Mouse (Mus musculus) lung, embryonic 16.5 days (tissue): ENCODE results near the gene Nras. TPM values are rescaled to one million over a fixed set of nuclear protein-coding genes. Genes with fewer than 3 reads are reported as not detected.

Experiments used
- ATAC-seq: fragments of 200-750 bp; cut with Nextera tagmentation; 2 replicates; pipeline ENCODE4 v1.8.0; 2017; ENCODE audit warnings: low read depth, mild to moderate bottlenecking, moderate library complexity
- H3K27ac ChIP-seq: fragments of 300-500 bp; sonication (generic); 2 replicates; pipeline ENCODE4 v1.5.1; 2014; ENCODE audit warnings: mild to moderate bottlenecking, control low read depth, low read length
- H3K27me3 ChIP-seq: fragments of 300-500 bp; sonication (generic); 2 replicates; pipeline ENCODE4 v1.6.1; 2014; ENCODE audit warnings: low read depth, low read length, mixed read lengths; ENCODE audit not compliant: control insufficient read depth, insufficient read depth
- H3K36me3 ChIP-seq: fragments of 300-500 bp; sonication (generic); 2 replicates; pipeline ENCODE4 v1.6.1; 2014; ENCODE audit warnings: low read length; ENCODE audit not compliant: control insufficient read depth, insufficient read depth
- H3K4me1 ChIP-seq: fragments of 300-500 bp; sonication (generic); replicated peaks from 2 replicates; pipeline ENCODE4 v1.6.1; 2014; ENCODE audit warnings: low read length, mixed read lengths; ENCODE audit not compliant: control insufficient read depth, insufficient read depth
- H3K4me2 ChIP-seq: fragments of 300-500 bp; sonication (generic); 2 replicates; pipeline ENCODE4 v1.6.1; 2014; ENCODE audit warnings: low read depth, low read length, control low read depth
- H3K4me3 ChIP-seq: fragments of 300-500 bp; sonication (generic); 2 replicates; pipeline ENCODE4 v1.5.1; 2014; ENCODE audit warnings: mild to moderate bottlenecking, low read length, control low read depth
- H3K9ac ChIP-seq: fragments of 300-500 bp; sonication (generic); 2 replicates; pipeline ENCODE4 v1.6.1; 2014; ENCODE audit warnings: low read length, control low read depth
- H3K9me3 ChIP-seq: fragments of 300-500 bp; sonication (generic); 2 replicates; pipeline ENCODE4 v1.6.1; 2016; ENCODE audit warnings: low read length; ENCODE audit not compliant: control insufficient read depth
- WGBS: fragments of 180-500 bp; shearing (Covaris S2); extraction: QIAGEN DNeasy Blood & Tissue Kit; methylation state at CpG from one replicate; pipeline ENCODE4 v1.1.7; 2014; 5-methylcytosine and 5-hydroxymethylcytosine counted together
- polyA plus RNA-seq: library from polyadenylated mRNA; unstranded; fragments of >200 nt; fragmentation: Nextera tagmentation; extraction: Ambion mirVana; gene quantifications from 2 replicates; pipeline ENCODE4 v1.2.1, GENCODE M21; 2015

Nras gene
- polyA plus RNA-seq, 1 experiment from 2014 or later: 96.7 TPM

- H3K27me3 ChIP-seq: no peaks in the 10 kb centered on the region
- peaks cover 4% of the 10 kb centered on the region; the same call in 1 of the 2 replicates for H3K4me1 ChIP-seq
- peak within 1 kb of the TSS; percentile 86 for H3K9ac ChIP-seq
- H3K4me2 ChIP-seq: peak within 1 kb of the TSS; percentile 88
- H3K4me3 ChIP-seq: peak within 1 kb of the TSS; percentile 88
- H3K27ac ChIP-seq: peak within 1 kb of the TSS; percentile 91
- WGBS: under 1% methylated on average over 59 of the region's 72 CpGs
- no peaks in the 10 kb centered on the region for H3K9me3 ChIP-seq
- peak; percentile 99 for ATAC-seq
- no peaks in the 10 kb centered on the region for H3K36me3 ChIP-seq
Observed at GRCm38 (mm10) chr3:103102454-103103390, 44.6 kb downstream of the Nras start, which contains the start of gene Dennd2c. Gene Dennd2c, plus strand, starts transcription at chr3:103102604.

- H3K9me3 ChIP-seq: no peaks in the 10 kb centered on the region
- no peaks in the 10 kb centered on the region for H3K27me3 ChIP-seq
- no peaks in the 10 kb centered on the region for H3K4me1 ChIP-seq
- no peak overlapping the region for H3K9ac ChIP-seq
- 85% methylated on average over 7 of the region's 7 CpGs for WGBS
- H3K27ac ChIP-seq: no peak overlapping the region
- no peak for ATAC-seq
- no peaks in the 10 kb centered on the region for H3K36me3 ChIP-seq
- H3K4me2 ChIP-seq: no peak overlapping the region
- H3K4me3 ChIP-seq: no peak overlapping the region
Observed at GRCm38 (mm10) chr3:103107565-103108240, 49.6 kb downstream of the Nras start.

GRCm38 (mm10) chr3:103112216-103112615, 54.1 kb downstream of the Nras start:
- 65% methylated on average over 5 of the region's 5 CpGs for whole genome bisulfite sequencing
- Histone ChIP-seq H3K9ac (no peak overlapping the region), H3K4me3 (no peak overlapping the region), H3K27me3 (no peaks in the 10 kb centered on the region), H3K27ac (no peak overlapping the region), H3K4me2 (no peak overlapping the region), H3K4me1 (no peaks in the 10 kb centered on the region), H3K36me3 (no peaks in the 10 kb centered on the region), H3K9me3 (no peaks in the 10 kb centered on the region)
- no peak for ATAC-seq

Other genes starting within 250 kb of the Nras start
- not detected in 2 replicates for gene Sycp1, start 122.2 kb upstream of the Nras start, polyA plus RNA-seq
- gene Nr1h5, start 94.2 kb upstream of the Nras start, polyA plus RNA-seq: 0.10 TPM in 1 of 2 replicates, not detected in the other
- 54.4 and 60.9 TPM in 2 replicates for gene Sike1, start 62.6 kb upstream of the Nras start, polyA plus RNA-seq
- gene Csde1, start 37.9 kb upstream of the Nras start, polyA plus RNA-seq: 317 and 337 TPM in 2 replicates
- gene Ampd1, start 15.7 kb downstream of the Nras start, polyA plus RNA-seq: 1.0 and 2.8 TPM in 2 replicates
- 6.3 and 7.0 TPM in 2 replicates for gene Dennd2c, start 44.3 kb downstream of the Nras start, polyA plus RNA-seq
- 172 and 179 TPM in 2 replicates for gene Bcas2, start 113.4 kb downstream of the Nras start, polyA plus RNA-seq
- 19.6 and 21.3 TPM in 2 replicates for gene Trim33, start 221.0 kb downstream of the Nras start, polyA plus RNA-seq